Mouse (Mus musculus) embryo, embryonic 11.5 days (tissue): Measurements from ENCODE around the gene Prkce.

Source experiments
- DNase-seq: peaks from one replicate; pipeline ENCODE4 v3.0.0-alpha.2; 2012; ENCODE audit warnings: low read depth, low spot score

Gene Prkce

DNA sequence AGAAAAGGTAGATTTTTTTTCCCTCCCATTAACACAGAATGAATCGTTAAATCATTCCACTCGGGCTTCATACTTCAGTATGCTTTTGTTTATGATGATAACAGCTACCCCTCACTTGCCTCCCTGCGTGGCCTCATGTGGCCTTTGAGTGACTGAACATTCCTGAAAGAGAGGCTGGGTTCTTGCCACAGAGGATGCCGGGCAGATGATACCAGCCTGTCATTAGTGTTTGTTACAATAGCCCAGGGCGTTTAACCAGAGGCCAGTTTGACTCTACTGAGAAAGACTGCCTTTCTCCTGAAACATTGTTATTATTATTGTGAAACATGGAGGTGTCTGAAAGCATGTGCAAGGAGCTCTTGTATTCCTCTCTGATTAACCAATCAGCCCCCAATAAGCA, 444.2 kb downstream of the Prkce start:
- no peak for DNase-seq

DNA sequence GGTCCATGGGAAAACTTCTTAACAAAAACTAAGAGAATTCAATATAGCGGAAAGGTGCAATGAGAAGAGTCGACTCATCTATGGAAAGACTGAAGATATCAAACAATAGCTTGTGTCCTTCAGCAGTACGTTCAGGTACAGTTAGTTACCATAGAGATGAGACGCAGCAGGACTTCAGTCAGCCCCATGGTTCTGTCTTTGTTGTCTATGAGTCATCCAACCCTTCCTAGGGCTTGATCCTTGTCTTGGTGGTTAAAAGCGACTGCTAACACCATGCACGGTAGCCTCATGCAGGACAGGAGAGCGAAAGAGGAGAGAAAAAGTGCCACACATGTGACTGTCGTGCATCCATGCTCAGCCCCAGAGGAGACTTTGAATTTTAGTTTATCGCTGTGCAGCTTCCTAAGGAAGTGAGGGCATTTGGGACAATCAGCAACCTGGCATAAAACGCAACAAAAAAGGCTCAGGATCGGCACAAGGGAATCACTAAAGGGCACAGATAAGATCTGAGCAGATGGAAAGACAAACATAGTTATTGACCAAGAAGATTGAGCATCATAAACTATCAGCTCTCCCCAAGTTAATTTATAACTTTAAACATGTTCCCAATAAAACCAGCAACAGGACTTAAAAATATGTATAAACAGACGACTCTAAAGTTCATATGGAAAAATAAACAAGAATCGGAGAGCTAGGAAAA, 448.2 kb downstream of the Prkce start:
- DNase-seq = no peak

DNA sequence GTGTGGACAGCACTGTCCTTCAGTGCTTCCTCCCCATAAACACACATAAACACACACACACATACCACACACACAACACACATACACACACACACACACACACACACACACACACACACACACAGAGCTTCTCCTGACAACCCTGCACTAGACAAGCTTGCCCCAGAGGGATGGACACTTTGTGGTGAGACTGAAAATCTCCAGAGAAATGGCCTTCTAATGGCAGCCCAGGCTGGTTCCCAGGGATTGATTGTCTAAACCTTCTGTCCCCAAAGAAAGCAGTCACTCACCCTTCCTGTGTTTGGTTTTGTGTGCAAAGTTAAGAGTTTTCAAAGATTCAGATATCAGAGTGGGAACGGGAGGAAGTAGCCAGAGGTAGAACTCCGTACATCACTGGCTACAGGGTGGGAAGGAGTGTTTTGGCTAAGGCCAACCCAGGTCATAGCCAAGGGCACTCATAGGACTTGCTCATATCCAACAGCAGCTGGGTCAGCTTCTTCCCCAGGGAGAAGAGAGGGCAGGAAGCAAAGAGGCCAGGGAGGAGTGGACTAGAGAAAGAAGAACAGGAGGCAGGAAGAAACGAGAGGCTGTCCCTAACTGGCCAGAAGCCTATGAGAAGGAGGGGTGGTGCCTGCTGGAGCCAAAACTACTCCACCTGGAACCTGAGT, 450.1 kb downstream of the Prkce start:
- no peak for DNase-seq

DNA sequence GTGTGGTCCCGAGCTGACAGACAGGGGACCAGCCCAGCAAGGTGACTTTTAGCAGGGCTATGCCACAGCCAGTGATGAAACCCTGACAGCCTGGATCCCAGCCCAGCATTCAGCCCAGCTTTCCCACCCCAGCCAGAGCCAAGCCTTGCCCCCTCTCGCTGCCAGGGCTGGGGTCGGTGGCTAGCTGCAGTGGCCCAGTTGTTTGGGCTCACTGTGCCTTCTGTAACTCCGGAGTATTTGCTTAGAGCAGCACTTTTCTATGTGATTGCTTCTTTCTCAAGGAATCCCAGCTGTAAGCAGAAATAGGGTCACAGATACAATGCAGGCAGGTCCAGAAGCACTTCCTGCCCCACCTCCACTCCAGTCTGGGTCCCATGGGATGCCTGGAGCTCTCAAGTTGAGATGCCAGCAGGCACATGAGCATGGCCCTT, 450.9 kb downstream of the Prkce start:
- no peak for DNase-seq

DNA sequence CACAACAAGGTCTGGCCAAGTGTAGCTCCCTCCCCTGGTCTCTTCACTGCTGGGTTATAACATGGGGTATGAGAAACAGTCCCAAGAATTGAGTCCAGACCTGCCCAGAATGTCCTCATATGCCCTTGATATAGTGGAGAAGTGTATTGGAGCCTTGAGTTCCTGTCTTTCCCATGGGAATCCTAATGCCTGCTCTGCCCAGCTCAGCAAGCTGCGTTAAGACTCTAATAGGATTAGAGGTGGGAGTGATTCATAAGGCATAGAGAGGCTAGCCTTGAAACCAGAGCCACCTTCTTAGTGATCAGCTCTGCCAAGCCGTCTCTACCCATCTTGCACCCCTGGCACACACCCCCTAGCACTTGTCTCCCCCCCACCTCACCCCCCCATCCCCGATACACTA, 455.3 kb downstream of the Prkce start:
- DNase-seq = no peak

DNA sequence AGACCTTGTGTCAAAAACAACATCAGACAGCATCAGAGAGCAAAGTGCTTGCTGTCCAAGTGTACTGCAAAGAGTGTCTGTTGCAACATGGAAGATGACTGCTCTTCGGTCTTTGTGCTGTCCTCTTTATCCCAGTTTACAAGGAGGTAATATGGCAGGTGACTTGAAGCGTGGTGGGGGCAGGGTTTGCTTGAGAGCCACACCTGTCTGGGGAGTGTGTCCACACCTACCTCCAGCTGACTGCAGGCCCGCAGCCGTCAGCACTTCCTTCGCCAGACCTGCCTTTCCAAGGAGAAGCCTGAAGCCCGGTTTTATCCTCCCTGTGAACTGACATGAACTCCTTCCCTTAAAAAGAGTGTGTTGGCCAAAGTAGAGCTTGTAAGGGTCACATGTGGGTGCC, 458.9 kb downstream of the Prkce start:
- DNase-seq = no peak

DNA sequence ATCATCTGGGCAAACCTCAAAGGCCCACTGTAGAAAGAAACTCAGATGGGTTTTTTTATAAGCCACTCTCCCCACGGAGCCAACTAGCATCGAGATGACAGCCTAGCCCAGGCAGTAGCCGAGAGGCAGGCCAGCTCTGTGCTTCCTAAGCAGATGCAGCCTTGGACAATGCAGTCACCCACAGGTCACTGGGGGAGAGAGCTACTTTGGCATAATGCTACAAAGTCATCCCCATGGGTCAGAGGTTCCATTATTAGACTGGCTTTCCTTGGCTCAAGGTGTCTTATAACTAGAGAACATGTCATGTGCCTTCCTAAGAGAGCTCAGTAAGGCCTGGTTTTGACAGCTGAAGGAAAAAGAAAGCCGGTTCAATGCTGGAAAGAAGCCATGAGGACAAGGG, 465.5 kb downstream of the Prkce start:
- no peak for DNase-seq

DNA sequence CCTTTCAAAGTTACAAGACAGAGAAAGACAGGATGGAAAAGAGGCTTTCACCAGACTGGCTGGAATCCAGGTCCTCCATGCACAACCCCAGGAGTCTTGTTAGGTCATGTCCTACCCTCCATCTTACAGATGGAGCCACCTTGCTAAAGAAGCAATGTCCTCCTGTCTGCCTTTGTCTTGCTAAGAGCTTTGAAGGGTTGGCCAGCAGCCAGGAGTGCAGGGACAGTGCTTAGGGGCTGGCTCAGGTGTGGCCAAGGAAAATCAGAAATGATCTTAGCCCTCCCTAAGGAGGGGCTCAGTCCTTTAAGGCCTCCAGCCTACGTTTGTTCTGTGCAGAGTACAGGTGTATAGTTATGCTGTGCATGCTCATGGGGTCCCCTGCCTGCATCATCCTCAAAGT, 469.7 kb downstream of the Prkce start:
- DNase-seq = no peak

DNA sequence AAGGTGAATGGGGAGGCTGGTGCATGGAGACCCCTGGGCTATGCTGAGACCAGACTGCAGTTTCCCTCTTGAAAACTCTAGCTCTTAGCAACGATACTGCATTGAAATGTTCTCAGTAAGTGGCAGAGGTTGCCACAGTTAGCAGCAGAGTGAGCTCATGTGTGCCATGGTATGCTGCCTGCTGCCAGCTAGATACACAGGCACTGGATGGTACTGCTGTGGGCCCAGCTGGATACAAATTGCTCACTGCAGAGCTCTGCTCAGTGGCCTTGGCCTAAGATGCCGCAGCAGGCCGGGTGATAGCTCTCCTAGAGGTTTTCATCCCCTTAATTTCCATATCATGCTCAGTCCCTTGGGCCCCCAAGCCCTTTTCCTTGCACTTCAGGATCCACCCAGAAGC, 471.7 kb downstream of the Prkce start:
- no peak for DNase-seq

DNA sequence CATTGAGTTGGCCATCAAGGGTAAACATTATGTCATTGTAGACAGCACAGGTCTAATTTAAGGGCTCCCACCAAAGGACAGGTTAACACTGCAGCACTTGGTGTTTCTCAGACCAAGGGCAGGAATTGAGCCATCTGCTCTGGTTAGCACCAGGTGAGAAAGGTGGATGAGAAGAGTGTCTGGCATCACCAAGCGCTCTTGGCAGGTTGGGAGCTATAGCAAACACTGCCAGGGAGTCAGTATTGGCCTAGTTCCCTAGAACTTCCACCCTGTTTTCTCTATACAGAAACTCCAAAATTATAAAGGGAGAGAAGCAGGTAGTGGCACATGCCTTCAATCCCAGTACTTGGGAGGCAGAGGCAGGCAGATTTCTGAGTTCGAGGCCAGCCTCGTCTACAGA, 479.6 kb downstream of the Prkce start:
- DNase-seq = no peak

DNA sequence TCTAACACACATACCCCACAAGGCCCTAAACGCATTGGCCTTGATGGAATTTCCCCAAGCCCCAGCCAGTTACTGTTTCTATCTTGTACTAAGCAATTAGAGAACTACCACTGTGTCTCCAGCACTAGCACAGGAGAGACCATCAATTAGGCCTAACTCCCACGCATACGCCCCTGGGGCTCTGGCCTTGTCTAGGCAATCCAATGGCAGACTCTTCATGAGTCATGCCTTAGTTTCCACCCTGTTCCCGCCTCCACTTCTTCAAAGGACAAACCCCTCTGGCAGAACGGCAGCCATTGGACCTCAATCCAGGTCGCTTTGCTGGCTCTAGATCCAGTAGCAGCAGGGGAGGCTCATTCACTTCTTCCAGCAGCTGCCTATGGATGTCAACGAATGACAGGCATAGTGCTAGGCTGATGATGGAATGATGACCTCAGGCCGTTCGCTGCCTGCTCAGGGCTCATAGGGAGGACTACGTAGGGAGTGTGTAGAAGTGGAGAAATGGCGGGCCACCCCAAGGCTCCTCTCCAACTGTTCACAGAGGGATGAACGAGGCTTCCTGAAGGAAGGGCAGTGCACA, 481.4 kb downstream of the Prkce start:
- DNase-seq = no peak

DNA sequence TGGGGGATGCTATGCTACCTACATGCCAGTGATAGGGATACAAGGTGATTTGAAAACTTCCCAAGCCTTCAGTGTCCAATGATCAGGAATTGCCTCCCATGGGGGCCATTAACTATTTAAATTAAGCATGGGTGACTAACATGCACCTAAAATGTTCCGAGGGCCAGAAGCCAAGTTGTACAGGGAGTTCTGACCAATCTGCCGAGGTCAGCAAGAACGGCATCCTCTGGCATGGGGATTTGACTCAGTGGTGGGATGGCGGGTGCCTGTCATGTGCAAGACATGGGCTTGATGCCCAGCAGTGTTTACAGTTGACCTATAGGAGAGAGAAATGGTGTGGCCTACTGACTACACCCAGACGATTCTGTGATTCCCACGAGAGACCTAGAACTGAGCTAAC, 482.7 kb downstream of the Prkce start:
- DNase-seq = no peak

DNA sequence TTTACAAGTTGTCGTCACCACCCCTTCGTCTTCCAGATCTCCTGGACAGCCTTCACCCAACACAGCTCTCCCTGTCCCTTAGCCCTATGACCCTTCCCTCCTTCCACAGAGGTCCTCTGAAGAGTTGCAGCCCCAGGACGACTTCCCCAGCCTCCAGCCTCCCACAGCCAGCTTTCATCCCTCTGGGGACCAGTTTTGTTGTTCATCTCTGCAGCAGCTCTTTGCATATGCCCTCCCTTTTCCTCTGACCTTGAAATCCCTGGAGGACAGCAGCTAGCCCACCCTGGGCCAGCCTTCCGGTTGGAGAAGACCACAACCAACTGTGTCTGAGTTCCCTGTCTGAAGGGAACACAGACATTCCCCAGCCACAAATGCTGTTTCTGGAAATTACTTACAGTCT, 483.5 kb downstream of the Prkce start:
- no peak for DNase-seq

DNA sequence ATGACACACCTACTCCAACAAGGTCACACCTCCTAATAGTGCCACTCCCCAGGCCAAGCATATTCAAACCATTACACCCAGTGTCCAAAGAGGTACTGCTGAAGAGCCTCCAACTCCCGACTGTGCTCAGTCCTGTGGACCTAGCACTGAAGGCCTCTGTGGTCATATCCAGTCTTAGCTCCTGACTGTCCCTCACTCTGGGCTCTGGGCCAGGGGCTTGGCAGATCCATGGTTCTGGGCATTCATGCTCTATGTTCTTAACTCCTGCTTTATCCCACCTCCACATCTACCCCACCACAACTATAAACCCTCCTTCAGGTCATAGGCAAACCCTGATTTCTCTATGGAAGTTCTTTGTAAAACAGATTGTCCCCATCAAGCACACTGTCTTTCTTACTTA, 485.2 kb downstream of the Prkce start:
- DNase-seq = no peak

DNA sequence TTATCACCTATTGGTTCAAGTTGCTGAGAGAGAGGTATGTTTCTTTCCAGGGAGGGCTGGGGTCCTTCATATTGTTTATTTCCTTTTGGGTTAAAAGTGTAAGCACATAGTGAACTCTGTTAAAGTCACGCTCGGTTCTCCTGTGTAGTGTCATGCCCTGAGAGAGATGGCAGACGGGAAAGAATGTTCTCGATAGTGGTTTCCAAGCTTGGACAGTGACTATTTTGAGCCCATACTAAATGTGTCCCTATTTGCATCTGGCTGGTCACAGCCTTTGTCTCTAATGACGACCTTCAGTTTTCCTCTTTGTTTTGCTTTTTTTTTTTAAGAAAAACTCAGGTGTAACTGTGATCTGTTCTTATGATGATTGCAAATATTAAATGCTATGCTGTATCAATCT, 488.8 kb downstream of the Prkce start:
- DNase-seq = no peak

DNA sequence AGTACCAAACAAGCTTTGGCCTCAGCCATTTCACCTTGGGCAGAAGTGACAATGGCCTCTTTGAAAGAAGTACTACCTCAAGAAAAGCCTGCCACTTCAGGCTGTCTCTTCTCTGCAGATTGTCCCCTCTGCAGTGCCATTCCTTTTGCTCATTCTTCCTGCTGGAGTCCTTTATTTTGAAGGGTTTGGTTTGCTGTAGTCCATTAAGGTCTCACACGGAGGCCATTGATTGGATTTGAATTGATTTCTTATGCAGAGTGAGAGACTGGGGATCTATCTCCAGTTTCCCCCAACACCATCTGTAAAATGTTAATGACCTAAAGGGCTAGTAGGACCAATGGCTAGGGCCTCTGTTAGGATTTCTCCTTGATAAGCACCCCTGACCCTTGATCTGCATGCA, 494.7 kb downstream of the Prkce start:
- no peak for DNase-seq

DNA sequence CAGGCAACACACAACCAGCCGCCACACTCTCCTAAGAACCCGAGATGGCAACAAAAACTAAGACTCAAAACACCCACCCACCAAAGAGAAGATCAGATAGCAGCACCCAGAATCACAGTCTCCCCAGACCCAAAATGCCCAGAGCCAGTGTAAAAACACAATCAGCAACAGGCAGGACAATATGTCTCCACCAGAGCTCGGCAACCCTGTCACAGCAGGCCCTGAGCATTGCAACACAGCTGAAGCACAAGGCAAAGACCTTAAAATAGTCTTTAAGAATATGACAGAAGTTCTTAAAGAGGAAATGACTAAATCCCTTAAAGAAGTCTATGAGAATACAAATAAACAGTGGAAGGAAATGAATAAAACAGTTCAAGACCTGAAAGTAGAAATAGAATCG, 495.9 kb downstream of the Prkce start:
- DNase-seq = no peak

DNA sequence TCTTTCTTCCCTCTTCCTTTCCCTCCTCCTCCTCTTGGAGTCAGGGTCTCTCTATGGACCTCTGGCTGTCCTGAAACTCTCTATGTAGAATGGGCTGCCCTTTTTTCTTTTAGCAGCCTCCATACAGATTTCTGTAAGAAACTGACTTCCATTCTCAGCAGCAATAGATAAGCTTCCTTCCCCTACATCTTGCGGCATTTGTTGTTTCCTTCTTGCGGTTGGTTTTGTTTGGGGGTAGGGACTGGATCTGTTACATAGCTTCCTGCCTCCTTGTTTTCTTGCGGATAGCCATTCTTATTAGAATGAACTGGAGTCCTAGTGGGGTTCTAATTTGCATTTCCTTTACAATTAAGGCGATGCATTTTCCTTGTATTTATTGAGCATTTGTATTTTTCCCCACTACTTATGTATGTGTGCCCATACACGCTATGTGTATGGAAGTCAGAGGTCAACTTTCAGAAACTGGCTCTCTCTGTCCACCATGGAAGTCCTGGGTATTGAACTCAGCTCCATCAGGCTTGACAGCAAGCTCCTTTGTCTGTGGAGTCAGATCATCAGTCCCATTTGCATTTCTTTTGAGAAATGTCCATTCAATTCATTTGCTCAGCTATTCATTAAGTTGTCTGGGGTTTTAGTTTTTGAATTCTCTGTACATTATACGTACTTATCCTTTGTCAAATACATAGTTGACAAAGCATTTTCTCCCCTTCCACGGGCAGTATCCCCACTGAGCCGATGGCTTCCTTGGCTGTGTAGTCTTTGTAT, 500.4 kb downstream of the Prkce start:
- no peak for DNase-seq

DNA sequence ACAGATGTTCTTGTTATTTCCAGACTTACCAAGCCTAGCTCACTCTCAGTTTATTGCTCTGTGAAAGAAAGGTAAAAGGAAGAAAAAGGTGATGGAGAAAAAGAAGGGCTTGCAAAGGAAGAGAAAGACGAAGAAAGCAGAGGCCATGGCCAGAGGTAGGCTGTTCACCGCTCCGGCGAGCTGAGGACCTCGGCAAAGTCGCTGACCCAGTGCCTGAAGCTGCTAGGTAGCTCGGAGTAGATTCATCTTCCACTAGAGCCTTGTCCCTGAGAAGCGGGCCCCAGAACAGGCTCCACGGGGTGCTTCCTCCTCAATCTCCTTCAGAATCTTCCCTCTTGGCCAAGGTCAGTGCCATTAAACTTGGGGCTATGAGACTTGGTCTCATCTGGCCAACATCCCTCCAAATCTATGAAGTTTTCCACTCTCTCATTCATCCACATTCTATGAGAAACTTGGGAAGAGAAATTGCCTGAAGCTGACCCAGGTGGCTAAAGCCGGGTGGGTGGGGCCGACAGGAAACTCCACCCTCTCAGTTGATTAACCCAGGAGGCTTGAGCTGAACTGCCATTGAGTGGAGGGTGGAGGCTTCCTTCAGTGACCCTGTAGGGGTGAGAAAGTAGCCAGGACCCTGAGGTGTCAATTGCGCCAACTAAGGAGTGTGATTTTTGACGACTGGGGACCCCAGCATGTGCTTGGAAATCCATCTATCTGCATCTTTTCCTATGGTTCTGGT, 502.2 kb downstream of the Prkce start:
- no peak for DNase-seq

DNA sequence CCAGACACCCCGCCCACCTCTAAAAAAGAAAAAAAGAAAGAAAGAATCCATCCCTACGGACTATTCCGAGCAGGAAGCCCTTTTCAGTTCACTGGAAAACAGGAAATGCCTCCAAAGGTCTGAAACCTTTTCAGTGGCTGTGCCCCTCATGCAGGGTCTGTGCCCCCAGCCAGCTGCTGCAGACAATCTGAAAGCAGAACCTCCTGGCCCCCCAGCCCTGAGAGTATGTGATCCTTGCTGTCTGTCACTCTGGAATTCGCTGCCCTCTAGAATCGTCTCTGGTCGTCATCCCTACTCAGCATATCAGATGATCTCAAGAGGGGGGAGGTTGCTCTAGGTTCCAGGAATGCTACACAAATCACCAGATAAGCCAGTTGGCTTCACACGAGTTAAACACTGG, 503.1 kb downstream of the Prkce start:
- DNase-seq = no peak

DNA sequence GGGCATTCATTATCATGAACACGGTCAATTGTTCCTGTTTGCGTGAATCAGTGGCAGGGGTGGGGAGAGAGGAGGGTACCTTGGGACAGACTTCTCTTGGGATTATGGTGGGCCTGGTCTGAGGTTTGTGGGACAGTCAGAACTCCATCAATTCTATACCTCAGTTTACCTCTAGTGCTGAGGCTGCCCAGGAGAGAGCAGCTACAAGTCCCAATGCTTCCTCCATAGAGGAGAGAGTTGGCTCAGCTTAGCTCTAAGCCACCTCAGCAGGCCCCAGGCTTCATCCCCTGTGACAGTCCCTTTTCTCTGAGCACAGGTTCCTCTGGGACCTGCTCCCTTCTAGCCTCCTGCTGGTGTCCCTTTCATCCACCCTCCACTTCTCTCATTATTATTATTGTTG, 507.4 kb downstream of the Prkce start:
- no peak for DNase-seq

DNA sequence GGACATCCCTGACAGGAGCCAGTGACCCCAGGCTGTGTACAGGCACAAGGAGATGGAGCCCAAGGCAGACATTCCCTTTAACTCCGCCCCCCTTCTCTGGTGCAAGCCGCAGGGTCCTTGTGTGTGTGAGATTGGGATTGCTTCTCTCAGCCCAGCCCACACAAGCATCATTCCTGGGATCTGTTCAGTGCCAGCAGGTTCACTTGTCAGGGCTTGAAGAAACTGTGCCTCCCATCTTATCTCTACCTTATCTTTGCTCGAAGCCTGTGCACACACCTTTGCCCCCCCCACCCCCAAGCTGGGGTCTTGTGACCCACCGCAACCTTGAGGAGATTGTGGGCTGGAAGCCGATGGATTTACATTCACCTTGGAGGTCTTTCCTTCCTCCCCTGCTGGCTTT, 508.8 kb downstream of the Prkce start:
- no peak for DNase-seq
